Mouse (Mus musculus): ENCODE data around the gene Cd2. TPM values are rescaled to one million over a fixed set of nuclear protein-coding genes. Genes with fewer than 3 reads are reported as not detected.

Cd2 gene
- polyA plus RNA-seq, 1 experiment from 2014 or later = 0.14 TPM

- 62% methylated on average over 9 of the region's 9 CpGs for WGBS
- no peaks in the 10 kb centered on the region for H3K4me1 ChIP-seq (ENCODE audit: control insufficient read depth, insufficient read depth, low read depth, low read length)
Observed at GRCm38 (mm10) chr3:101310977-101311376, 23.2 kb upstream of the Cd2 start.

DNA sequence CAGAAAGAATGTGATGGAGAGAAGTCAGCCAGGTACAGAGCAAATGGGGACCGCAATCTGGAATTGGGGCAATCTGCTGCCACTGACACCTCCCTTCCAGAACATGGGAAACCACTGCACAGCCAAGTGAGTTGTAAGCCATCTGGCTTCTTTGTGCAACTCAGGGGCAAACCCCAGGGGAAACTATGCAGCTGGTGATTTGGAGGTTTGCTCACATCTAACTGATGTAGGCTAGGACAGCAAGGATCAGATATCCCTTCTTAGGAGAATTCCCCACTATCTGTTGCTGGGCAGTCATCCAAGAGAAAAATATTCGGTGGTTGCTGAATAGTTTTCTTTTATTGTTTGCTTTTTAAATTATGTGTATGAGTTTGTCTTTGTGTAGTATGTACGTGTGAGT, 21.9 kb upstream of the Cd2 start:
- H3K27me3 ChIP-seq (replicated peaks; ENCODE audit: control insufficient read depth, insufficient read depth, low read length) = no peaks in the 10 kb centered on the region

More at GRCm38 (mm10) chr3:101310977-101311376, 23.2 kb upstream of the Cd2 start:
- Histone ChIP-seq H3K9ac (ENCODE audit: low read depth, low read length) (no peak overlapping the region), H3K36me3 (ENCODE audit: control insufficient read depth, insufficient read depth, low read length) (no peaks in the 10 kb centered on the region), H3K9me3 (ENCODE audit: control insufficient read depth, low read length) (no peaks in the 10 kb centered on the region), H3K4me2 (ENCODE audit: low read length) (no peak overlapping the region), H3K27ac (ENCODE audit: low read depth, low read length) (no peak overlapping the region), H3K27me3 (replicated peaks; ENCODE audit: control insufficient read depth, insufficient read depth, low read length) (no peaks in the 10 kb centered on the region), H3K4me3 (ENCODE audit: low read length) (no peak overlapping the region)
- no peak for ATAC-seq

DNA sequence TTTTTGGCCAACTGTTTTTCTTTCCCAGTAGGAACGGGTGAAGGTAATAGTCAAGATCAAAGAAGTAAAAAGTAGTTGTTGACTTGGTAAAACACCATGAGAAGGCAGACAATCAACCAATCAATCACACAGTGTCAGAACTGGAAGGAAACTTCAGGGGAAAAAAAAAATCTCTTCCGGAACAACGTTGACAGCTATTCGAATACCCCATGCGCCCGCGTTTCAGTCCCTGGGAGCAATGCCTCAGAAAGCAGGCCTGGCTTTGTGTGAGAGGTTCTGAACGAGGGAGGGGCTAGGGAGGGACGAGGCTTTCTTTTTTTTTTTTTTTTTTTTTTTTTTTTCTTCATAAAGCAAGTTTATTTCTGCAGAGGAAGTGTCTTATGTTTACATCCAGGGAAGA, 18.4 kb upstream of the Cd2 start:
- whole genome bisulfite sequencing = 73% methylated on average over 9 of the region's 9 CpGs
- Histone ChIP-seq H3K27me3 (replicated peaks; ENCODE audit: control insufficient read depth, insufficient read depth, low read length) (no peaks in the 10 kb centered on the region), H3K9ac (ENCODE audit: low read depth, low read length) (no peak overlapping the region), H3K4me2 (ENCODE audit: low read length) (no peak overlapping the region), H3K4me1 (ENCODE audit: control insufficient read depth, insufficient read depth, low read depth, low read length) (peaks cover 9% of the 10 kb centered on the region; the same call in 1 of the 2 replicates), H3K36me3 (ENCODE audit: control insufficient read depth, insufficient read depth, low read length) (no peaks in the 10 kb centered on the region), H3K4me3 (ENCODE audit: low read length) (no peak overlapping the region), H3K9me3 (ENCODE audit: control insufficient read depth, low read length) (no peaks in the 10 kb centered on the region), H3K27ac (ENCODE audit: low read depth, low read length) (no peak overlapping the region)
- no peak for ATAC-seq

More for the DNA sequence above, 21.9 kb upstream of the Cd2 start:
- Histone ChIP-seq H3K36me3 (ENCODE audit: control insufficient read depth, insufficient read depth, low read length) (no peaks in the 10 kb centered on the region), H3K4me1 (ENCODE audit: control insufficient read depth, insufficient read depth, low read depth, low read length) (peaks cover under 1% of the 10 kb centered on the region; the same call in 1 of the 2 replicates), H3K27ac (ENCODE audit: low read depth, low read length) (no peak overlapping the region), H3K9me3 (ENCODE audit: control insufficient read depth, low read length) (no peaks in the 10 kb centered on the region), H3K4me3 (ENCODE audit: low read length) (no peak overlapping the region), H3K9ac (ENCODE audit: low read depth, low read length) (no peak overlapping the region), H3K4me2 (ENCODE audit: low read length) (no peak overlapping the region)
- ATAC-seq = no peak
- 62% methylated on average over 3 of the region's 3 CpGs for WGBS

DNA sequence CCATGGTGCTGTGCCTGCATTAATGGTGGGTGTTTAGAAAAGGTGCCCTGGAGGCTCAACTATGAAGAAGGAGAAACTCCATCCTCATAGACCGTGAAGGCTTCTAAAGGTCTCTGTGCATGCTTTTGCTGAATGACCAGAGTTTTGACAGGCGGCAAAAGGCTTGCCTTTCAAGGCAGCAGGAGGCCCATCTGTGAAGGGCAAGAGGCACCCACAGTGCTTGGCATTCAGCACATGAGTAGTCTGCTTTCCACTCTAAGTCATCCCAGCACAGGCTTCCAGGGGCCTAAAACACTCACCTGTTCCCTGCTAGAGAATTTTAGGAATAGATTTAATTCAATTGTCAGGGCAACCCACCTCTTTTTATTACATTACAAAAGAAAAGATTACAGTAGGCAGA, 17.3 kb upstream of the Cd2 start:
- H3K9me3 ChIP-seq (ENCODE audit: control insufficient read depth, low read length) = no peaks in the 10 kb centered on the region
- H3K4me3 ChIP-seq (ENCODE audit: low read length) = no peak overlapping the region
- no peak overlapping the region for H3K9ac ChIP-seq (ENCODE audit: low read depth, low read length)
- peaks cover 18% of the 10 kb centered on the region for H3K4me1 ChIP-seq (ENCODE audit: control insufficient read depth, insufficient read depth, low read depth, low read length)
- H3K4me2 ChIP-seq (ENCODE audit: low read length) = no peak overlapping the region
- no peak overlapping the region for H3K27ac ChIP-seq (ENCODE audit: low read depth, low read length)
- 61% methylated on average over 2 of the region's 2 CpGs for WGBS
- no peaks in the 10 kb centered on the region for H3K27me3 ChIP-seq (replicated peaks; ENCODE audit: control insufficient read depth, insufficient read depth, low read length)
- ATAC-seq = no peak
- no peaks in the 10 kb centered on the region for H3K36me3 ChIP-seq (ENCODE audit: control insufficient read depth, insufficient read depth, low read length)

DNA sequence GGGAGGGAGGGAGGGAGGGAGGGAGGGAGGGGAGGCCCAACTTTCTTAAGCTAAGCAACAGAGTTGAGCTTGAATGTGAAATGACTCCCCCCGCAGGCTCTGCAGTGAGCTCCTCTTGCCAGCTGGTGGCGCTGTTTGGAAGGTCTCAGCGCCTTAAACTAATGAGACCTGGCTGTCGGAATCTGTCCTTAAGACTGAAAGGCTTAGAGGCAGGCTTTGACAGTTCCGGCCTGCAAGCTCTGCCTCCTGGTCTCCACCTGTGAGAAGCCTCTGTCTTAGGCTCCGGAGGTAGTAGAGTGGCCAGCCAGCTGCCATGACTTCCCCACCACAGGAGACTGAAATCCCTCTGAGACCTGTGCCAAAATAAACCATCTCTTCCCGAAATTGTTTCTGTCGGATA, 16.4 kb upstream of the Cd2 start:
- H3K9ac ChIP-seq (ENCODE audit: low read depth, low read length) = no peak overlapping the region
- 14% methylated on average over 8 of the region's 8 CpGs for WGBS
- no peak overlapping the region; the same call in 1 of the 2 replicates for H3K27ac ChIP-seq (ENCODE audit: low read depth, low read length)
- peaks cover 20% of the 10 kb centered on the region for H3K4me1 ChIP-seq (ENCODE audit: control insufficient read depth, insufficient read depth, low read depth, low read length)
- H3K9me3 ChIP-seq (ENCODE audit: control insufficient read depth, low read length) = no peaks in the 10 kb centered on the region
- no peak overlapping the region for H3K4me2 ChIP-seq (ENCODE audit: low read length)
- ATAC-seq = peak; percentile 49
- H3K36me3 ChIP-seq (ENCODE audit: control insufficient read depth, insufficient read depth, low read length) = no peaks in the 10 kb centered on the region
- H3K27me3 ChIP-seq (replicated peaks; ENCODE audit: control insufficient read depth, insufficient read depth, low read length) = no peaks in the 10 kb centered on the region
- no peak overlapping the region for H3K4me3 ChIP-seq (ENCODE audit: low read length)

DNA sequence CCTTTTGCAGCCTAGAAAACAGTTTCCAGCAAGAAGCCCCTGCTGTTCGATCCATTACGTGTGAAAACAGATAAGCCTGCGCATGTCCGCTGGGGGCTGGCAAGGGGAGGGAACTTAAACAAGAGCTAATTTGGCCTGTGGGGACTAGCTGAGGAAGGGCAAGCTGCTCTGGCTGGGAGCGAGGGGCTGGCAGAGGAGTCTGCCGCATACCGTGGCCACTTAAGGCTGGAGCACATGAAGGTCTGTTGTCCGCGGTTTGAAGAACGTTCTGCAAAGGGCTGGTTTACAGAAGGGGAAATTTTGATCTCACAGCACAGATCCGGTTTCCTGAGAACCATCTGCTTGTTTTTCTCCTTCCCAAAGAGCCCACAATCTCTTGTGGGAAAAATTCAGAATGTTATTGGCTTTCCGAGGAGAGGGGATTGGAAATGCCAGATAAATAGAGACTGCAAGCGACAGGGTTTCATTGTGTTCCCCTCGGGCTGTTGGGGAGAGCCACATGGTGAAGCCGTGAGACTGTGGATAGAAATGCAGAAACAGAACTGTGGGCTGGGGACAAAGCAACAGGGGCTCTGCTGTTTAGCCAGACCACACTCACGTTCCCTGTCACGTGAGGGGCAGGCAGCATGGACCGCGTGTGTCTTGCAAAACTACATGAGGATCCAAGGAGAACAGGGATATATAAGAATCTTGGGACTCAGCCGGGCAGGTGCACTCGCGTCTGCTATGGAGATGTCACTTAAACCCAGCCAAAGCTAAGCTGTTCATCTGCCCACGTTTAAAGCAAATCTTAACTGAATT, 12.7 kb upstream of the Cd2 start:
- peaks cover 20% of the 10 kb centered on the region for H3K4me1 ChIP-seq (ENCODE audit: control insufficient read depth, insufficient read depth, low read depth, low read length)
- peak overlapping the region; percentile 23 for H3K4me3 ChIP-seq (ENCODE audit: low read length)
- peak; percentile 57 for ATAC-seq
- H3K4me2 ChIP-seq (ENCODE audit: low read length) = peak overlapping the region; percentile 55
- H3K36me3 ChIP-seq (ENCODE audit: control insufficient read depth, insufficient read depth, low read length) = no peaks in the 10 kb centered on the region
- peak overlapping the region; percentile 50 for H3K9ac ChIP-seq (ENCODE audit: low read depth, low read length)
- 18% methylated on average over 23 of the region's 23 CpGs for WGBS
- no peaks in the 10 kb centered on the region for H3K27me3 ChIP-seq (replicated peaks; ENCODE audit: control insufficient read depth, insufficient read depth, low read length)
- H3K9me3 ChIP-seq (ENCODE audit: control insufficient read depth, low read length) = no peaks in the 10 kb centered on the region
- peak overlapping the region; percentile 71 for H3K27ac ChIP-seq (ENCODE audit: low read depth, low read length)

DNA sequence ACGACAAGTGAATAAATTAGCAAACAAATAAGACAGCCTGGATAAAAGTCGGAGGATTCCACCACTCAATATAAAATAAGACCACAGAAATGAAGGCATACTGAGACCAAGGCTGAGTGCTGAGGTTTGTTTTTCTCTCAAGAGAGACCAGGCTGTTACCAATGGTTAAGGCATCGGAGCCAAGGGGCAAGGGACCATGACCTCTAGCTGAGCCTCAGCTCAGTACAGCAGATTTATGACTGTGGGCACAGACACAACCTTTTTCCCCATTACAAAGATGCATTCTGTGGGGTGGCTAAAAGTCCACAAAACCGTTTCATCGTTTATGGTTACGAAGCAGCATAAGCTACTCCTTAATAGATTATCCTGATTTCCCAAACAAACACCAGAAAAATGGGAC, 11.9 kb upstream of the Cd2 start:
- WGBS = 73% methylated on average over 6 of the region's 6 CpGs
- Histone ChIP-seq H3K4me3 (ENCODE audit: low read length) (no peak overlapping the region), H3K27me3 (replicated peaks; ENCODE audit: control insufficient read depth, insufficient read depth, low read length) (no peaks in the 10 kb centered on the region), H3K9ac (ENCODE audit: low read depth, low read length) (no peak overlapping the region), H3K4me1 (ENCODE audit: control insufficient read depth, insufficient read depth, low read depth, low read length) (peaks cover 19% of the 10 kb centered on the region), H3K36me3 (ENCODE audit: control insufficient read depth, insufficient read depth, low read length) (no peaks in the 10 kb centered on the region), H3K27ac (ENCODE audit: low read depth, low read length) (no peak overlapping the region), H3K9me3 (ENCODE audit: control insufficient read depth, low read length) (no peaks in the 10 kb centered on the region), H3K4me2 (ENCODE audit: low read length) (no peak overlapping the region)
- no peak for ATAC-seq

GRCm38 (mm10) chr3:101297221-101297620, 9.5 kb upstream of the Cd2 start:
- Histone ChIP-seq H3K4me2 (ENCODE audit: low read length) (no peak overlapping the region), H3K4me3 (ENCODE audit: low read length) (no peak overlapping the region), H3K4me1 (ENCODE audit: control insufficient read depth, insufficient read depth, low read depth, low read length) (peaks cover 11% of the 10 kb centered on the region), H3K9ac (ENCODE audit: low read depth, low read length) (no peak overlapping the region), H3K27ac (ENCODE audit: low read depth, low read length) (no peak overlapping the region), H3K27me3 (replicated peaks; ENCODE audit: control insufficient read depth, insufficient read depth, low read length) (no peaks in the 10 kb centered on the region), H3K36me3 (ENCODE audit: control insufficient read depth, insufficient read depth, low read length) (no peaks in the 10 kb centered on the region), H3K9me3 (ENCODE audit: control insufficient read depth, low read length) (no peaks in the 10 kb centered on the region)
- no peak for ATAC-seq
- WGBS = 97% methylated on average over 5 of the region's 5 CpGs

DNA sequence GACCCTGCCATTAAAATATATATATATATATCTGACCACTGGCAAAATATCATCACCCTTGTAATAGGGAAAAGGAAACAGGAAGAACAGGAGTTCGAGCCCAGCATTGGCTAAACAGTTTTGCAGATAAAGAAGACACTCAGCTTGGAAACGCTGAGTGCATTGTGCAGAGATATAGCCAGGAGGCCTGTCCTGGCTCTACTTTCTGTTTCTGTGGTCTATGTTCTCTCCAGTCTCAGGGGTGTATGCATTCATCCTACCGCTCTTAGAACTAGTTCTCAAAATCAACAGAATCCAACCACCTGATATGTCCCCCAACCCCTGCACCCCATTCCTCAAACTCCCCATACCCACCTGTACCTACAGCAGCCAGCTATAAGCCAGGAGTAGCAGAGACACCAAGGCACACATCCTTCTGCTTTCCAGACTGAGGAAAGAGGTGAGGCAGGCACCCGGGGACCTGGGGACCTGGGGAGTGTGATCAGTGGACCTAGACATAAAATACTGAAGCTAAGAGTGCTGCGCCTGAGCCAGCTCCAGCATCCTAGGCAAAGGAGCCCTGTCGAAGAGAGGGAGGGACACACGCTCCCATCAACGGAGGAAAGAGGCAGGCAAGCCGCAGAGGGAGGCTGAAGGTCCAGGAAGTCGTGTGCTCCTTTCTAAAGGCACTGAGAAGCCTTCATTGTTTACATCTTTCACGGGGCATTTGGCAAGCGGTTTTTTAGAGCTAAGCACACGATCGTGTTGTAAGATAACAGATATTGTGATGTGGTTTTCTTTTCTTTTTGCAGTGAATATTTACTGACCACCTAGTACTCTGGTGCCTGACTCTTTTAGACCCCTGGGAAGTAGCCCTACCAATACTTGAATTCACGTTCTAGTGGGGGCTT, 8.4 kb upstream of the Cd2 start:
- H3K27me3 ChIP-seq (replicated peaks; ENCODE audit: control insufficient read depth, insufficient read depth, low read length) = no peaks in the 10 kb centered on the region

More for the DNA sequence above, 8.4 kb upstream of the Cd2 start:
- 58% methylated on average over 15 of the region's 15 CpGs for WGBS
- peaks cover 11% of the 10 kb centered on the region for H3K4me1 ChIP-seq (ENCODE audit: control insufficient read depth, insufficient read depth, low read depth, low read length)
- H3K36me3 ChIP-seq (ENCODE audit: control insufficient read depth, insufficient read depth, low read length) = no peaks in the 10 kb centered on the region
- no peak overlapping the region for H3K4me2 ChIP-seq (ENCODE audit: low read length)
- no peak for ATAC-seq
- H3K9me3 ChIP-seq (ENCODE audit: control insufficient read depth, low read length) = no peaks in the 10 kb centered on the region
- no peak overlapping the region for H3K27ac ChIP-seq (ENCODE audit: low read depth, low read length)
- H3K9ac ChIP-seq (ENCODE audit: low read depth, low read length) = no peak overlapping the region
- H3K4me3 ChIP-seq (ENCODE audit: low read length) = no peak overlapping the region
